Comparison of ENCODE assay signal across 21 mouse cellular contexts in genomic region chr7:24485481-24485880, GRCm38 (mm10). TPM values are rescaled to one million over a fixed set of nuclear protein-coding genes. Genes with fewer than 3 reads are reported as not detected.
DNase-seq lines count a peak whose midpoint lies in the region; ATAC-seq and TF ChIP-seq lines count a peak whose summit lies in the region.
"Had no signal": no experiment of that assay in that cellular context is flagged by ENCODE, and none has a peak within 500 bp of the region (broad histone marks: within the 10 kb centered on the region; RNA-seq: fewer than 3 reads in every experiment).

No protein-coding gene starts in this region.

- intact Hi-C loops in heart, postnatal 10 days (cut with DNase I), result no loop called here

- TF ChIP-seq CTCF in hindbrain, postnatal 0 days (IDR thresholded peaks at IDR 0.05; ENCODE audit: low read depth), result no peak

- peak overlapping the region; percentile 82 for H3K27ac ChIP-seq in forebrain, embryonic 13.5 days
- peak overlapping the region; percentile 86 for H3K27ac ChIP-seq in hindbrain, postnatal 0 days
- H3K27ac ChIP-seq: limb, embryonic 15.5 days; macrophage had no signal

- peaks cover 6% of the 10 kb centered on the region for H3K79me2 ChIP-seq in myocyte (ENCODE audit: control insufficient read depth, insufficient read depth)

- H3K9ac ChIP-seq in forebrain, embryonic 13.5 days, result peak overlapping the region; percentile 73
- 0 out of 2 replicates have a peak overlapping the region, but pooled peaks have one; percentile 28 for H3K9ac ChIP-seq in hindbrain, postnatal 0 days (replicated peaks; ENCODE audit: low read length)
- H3K9ac ChIP-seq: limb, embryonic 15.5 days had no signal

- H3K27me3 ChIP-seq in forebrain, embryonic 13.5 days, result 0 out of 2 replicates have a peak, but pooled peaks cover 3% of the 10 kb centered on the region
- no peaks in the 10 kb centered on the region for H3K27me3 ChIP-seq in hindbrain, postnatal 0 days (ENCODE audit: insufficient read depth, low read length)
- no peaks in the 10 kb centered on the region for H3K27me3 ChIP-seq in myocyte (ENCODE audit: control insufficient read depth, insufficient read depth, insufficient read length)

- 79% methylated on average over 9 of the region's 9 CpGs for WGBS in forebrain, embryonic 13.5 days
- WGBS in hindbrain, postnatal 0 days, result 64% methylated on average over 9 of the region's 9 CpGs

- H3K4me2 ChIP-seq in forebrain, embryonic 13.5 days, result peak overlapping the region; percentile 87
- H3K4me2 ChIP-seq in hindbrain, postnatal 0 days (ENCODE audit: low read depth, low read length), result peak overlapping the region; percentile 56
- peak overlapping the region; percentile 53 for H3K4me2 ChIP-seq in myocyte (ENCODE audit: low read depth)
- H3K4me2 ChIP-seq: limb, embryonic 15.5 days had no signal

- no peak for TF ChIP-seq POLR2A in myocyte (IDR thresholded peaks at IDR 0.05; ENCODE audit: insufficient read length, low read depth)

- no peak for ATAC-seq in forebrain, embryonic 13.5 days
- no peak for ATAC-seq in hindbrain, postnatal 0 days

- H3K9me3 ChIP-seq in forebrain, embryonic 13.5 days (replicated peaks), result no peaks in the 10 kb centered on the region
- H3K9me3 ChIP-seq in hindbrain, postnatal 0 days (ENCODE audit: low read length), result no peaks in the 10 kb centered on the region
- H3K9me3 ChIP-seq: limb, embryonic 15.5 days had no signal

- no peak overlapping the region for H3ac ChIP-seq in myocyte (ENCODE audit: control insufficient read depth, insufficient read length)

- H3K4me3 ChIP-seq in forebrain, embryonic 13.5 days, result peak overlapping the region; percentile 34
- H3K4me3 ChIP-seq in hindbrain, postnatal 0 days (ENCODE audit: low read length), result 0 out of 2 replicates have a peak overlapping the region, but pooled peaks have one; percentile 24
- H3K4me3 ChIP-seq in myocyte, result no peak overlapping the region
- H3K4me3 ChIP-seq: limb, embryonic 15.5 days had no signal

- peak; percentile 52 for DNase-seq in layer of hippocampus, adult 11-12 months (ENCODE audit: low spot score)
- DNase-seq in layer of hippocampus, postnatal 25 days (ENCODE audit: extremely low spot score in 1 of 2, low spot score in 1 of 2), result no peak
- DNase-seq in hindbrain, postnatal 0 days (ENCODE audit: low spot score), result no peak
- DNase-seq in gastrocnemius, postnatal 10 days, result no peak
- no peak for DNase-seq in thymus, postnatal 36 days
- DNase-seq in heart, postnatal 10 days, result no peak
- DNase-seq: kidney, postnatal 10 days; lung, adult 2 months; spleen, adult 18-20 months had no signal

- peaks cover 11% of the 10 kb centered on the region for H3K36me3 ChIP-seq in forebrain, embryonic 13.5 days (ENCODE audit: poor library complexity, severe bottlenecking)
- H3K36me3 ChIP-seq in hindbrain, postnatal 0 days (ENCODE audit: insufficient read depth, low read length), result no peaks in the 10 kb centered on the region
- no peaks in the 10 kb centered on the region for H3K36me3 ChIP-seq in myocyte (ENCODE audit: control insufficient read depth, insufficient read depth)
- H3K36me3 ChIP-seq: limb, embryonic 15.5 days had no signal

- H3K4me1 ChIP-seq in forebrain, embryonic 13.5 days, result peaks cover 67% of the 10 kb centered on the region
- H3K4me1 ChIP-seq in hindbrain, postnatal 0 days (ENCODE audit: insufficient read depth, low read length), result peaks cover 24% of the 10 kb centered on the region; the same call in 1 of the 2 replicates

TF ChIP-seq in myocyte, 11 proteins besides CTCF, POLR2A, EP300 and RAD21:
- no peak for TF ChIP-seq USF1 (IDR thresholded peaks at IDR 0.05; ENCODE audit: low read depth)
- no peak for TF ChIP-seq POLR2AphosphoS2 (IDR thresholded peaks at IDR 0.05; ENCODE audit: insufficient read length, low read depth)
- TF ChIP-seq E2F4 (IDR thresholded peaks at IDR 0.05; ENCODE audit: insufficient read depth), result no peak
- no peak for TF ChIP-seq CEBPB (IDR thresholded peaks at IDR 0.05; ENCODE audit: insufficient read depth, poor library complexity, severe bottlenecking)
- no peak for TF ChIP-seq REST (IDR thresholded peaks at IDR 0.05; ENCODE audit: insufficient read depth, insufficient read length)
- TF ChIP-seq MYOD1 (IDR thresholded peaks at IDR 0.05; ENCODE audit: control insufficient read depth in 1 of 3, insufficient read length in 2 of 3, low read depth in 2 of 3), result no peak
TF ChIP-seq in myocyte: peak in this region for 0.

RNA-seq across cellular contexts. Expression of gene Cadm4, which starts 3.7 kb away (rescaled TPM):
- 100 to 1,000 TPM; 156 to 179 TPM for total RNA-seq in layer of hippocampus, postnatal 25 days (2021)
- polyA plus RNA-seq in forebrain, embryonic 13.5 days (2015; fragmentation: Nextera tagmentation; extraction: Ambion mirVana), result 45.8 and 47.0 TPM in 2 replicates
- total RNA-seq in hindbrain, postnatal 0 days (2014; rRNA removed), result 423 and 447 TPM in 2 replicates
- 97.9 and 101 TPM in 2 replicates for polyA plus RNA-seq in hindbrain, postnatal 0 days (2015; fragmentation: Nextera tagmentation; extraction: Ambion mirVana)
- polyA plus RNA-seq in myocyte (2012; fragmentation: generic; extraction: Trizol), result 54.4 TPM
- 10 to 100 TPM; 14.7 to 17.4 TPM for total RNA-seq in gastrocnemius, postnatal 10 days (2021)
- total RNA-seq in heart, postnatal 10 days (2021), result 10 to 100 TPM; 18.6 to 22.7 TPM
- polyA plus RNA-seq: macrophage had no signal

RNA-seq across cellular contexts. Expression of gene Zfp428, which starts 21.3 kb away (rescaled TPM):
- 10 to 100 TPM; 39.8 to 45.0 TPM for total RNA-seq in layer of hippocampus, postnatal 25 days (2021)
- polyA plus RNA-seq in forebrain, embryonic 13.5 days (2015; fragmentation: Nextera tagmentation; extraction: Ambion mirVana), result 214 and 220 TPM in 2 replicates
- total RNA-seq in hindbrain, postnatal 0 days (2014; rRNA removed), result 138 and 152 TPM in 2 replicates
- 219 and 222 TPM in 2 replicates for polyA plus RNA-seq in hindbrain, postnatal 0 days (2015; fragmentation: Nextera tagmentation; extraction: Ambion mirVana)
- 30.0 TPM for polyA plus RNA-seq in myocyte (2012; fragmentation: generic; extraction: Trizol)
- total RNA-seq in gastrocnemius, postnatal 10 days (2021), result 10 to 100 TPM; 11.4 to 11.6 TPM
- 10 to 100 TPM; 15.3 to 18.8 TPM for total RNA-seq in heart, postnatal 10 days (2021)

RNA-seq across cellular contexts. Expression of gene Plaur, which starts 23.2 kb away (rescaled TPM):
- 1 to 10 TPM in 1 of 2 experiments, under 1 TPM in 1; 0.40 to 1.0 TPM for total RNA-seq in layer of hippocampus, postnatal 25 days (2021)
- polyA plus RNA-seq in forebrain, embryonic 13.5 days (2015; fragmentation: Nextera tagmentation; extraction: Ambion mirVana), result 1.3 TPM in 2 replicates
- 3.0 and 4.8 TPM in 2 replicates for total RNA-seq in hindbrain, postnatal 0 days (2014; rRNA removed)
- polyA plus RNA-seq in hindbrain, postnatal 0 days (2015; fragmentation: Nextera tagmentation; extraction: Ambion mirVana), result 1.3 and 1.4 TPM in 2 replicates
- 32.5 TPM for polyA plus RNA-seq in myocyte (2012; fragmentation: generic; extraction: Trizol)
- 1 to 10 TPM; 2.0 to 3.0 TPM for total RNA-seq in gastrocnemius, postnatal 10 days (2021)
- total RNA-seq in heart, postnatal 10 days (2021), result 1 to 10 TPM; 4.2 to 6.1 TPM

RNA-seq across cellular contexts. Expression of gene AC161166.1, which starts 26.8 kb away (rescaled TPM):
- not detected for total RNA-seq in layer of hippocampus, postnatal 25 days (2021)
- polyA plus RNA-seq in forebrain, embryonic 13.5 days (2015; fragmentation: Nextera tagmentation; extraction: Ambion mirVana), result 0.97 and 1.1 TPM in 2 replicates
- total RNA-seq in hindbrain, postnatal 0 days (2014; rRNA removed), result not detected in 2 replicates
- 0.19 and 0.55 TPM in 2 replicates for polyA plus RNA-seq in hindbrain, postnatal 0 days (2015; fragmentation: Nextera tagmentation; extraction: Ambion mirVana)
- 0.10 TPM for polyA plus RNA-seq in myocyte (2012; fragmentation: generic; extraction: Trizol)
- total RNA-seq in gastrocnemius, postnatal 10 days (2021), result not detected
- total RNA-seq in heart, postnatal 10 days (2021), result not detected
- total RNA-seq: adrenal gland, adult 18-20 months; gastrocnemius, adult 8-10 months; left cerebral cortex, adult 18-20 months had no signal
- polyA plus RNA-seq: brain, embryonic 14.5 days; lung, adult 2 months; macrophage; urinary bladder, adult 2 months had no signal

RNA-seq across cellular contexts. Expression of gene Irgc1, which starts 33.4 kb away (rescaled TPM):
- total RNA-seq in layer of hippocampus, postnatal 25 days (2021), result not detected
- 0.15 TPM in 1 of 2 replicates, not detected in the other for polyA plus RNA-seq in forebrain, embryonic 13.5 days (2015; fragmentation: Nextera tagmentation; extraction: Ambion mirVana)
- total RNA-seq in hindbrain, postnatal 0 days (2014; rRNA removed), result not detected in 2 replicates
- polyA plus RNA-seq in hindbrain, postnatal 0 days (2015; fragmentation: Nextera tagmentation; extraction: Ambion mirVana), result not detected in 2 replicates
- polyA plus RNA-seq in myocyte (2012; fragmentation: generic; extraction: Trizol), result 0.32 TPM
- under 1 TPM in 1 of 2 experiments, not detected in 1; 0.21 TPM for total RNA-seq in gastrocnemius, postnatal 10 days (2021)
- not detected for total RNA-seq in heart, postnatal 10 days (2021)
- total RNA-seq: adrenal gland, adult 18-20 months; gastrocnemius, adult 8-10 months had no signal
- polyA plus RNA-seq: brain, embryonic 14.5 days; embryonic facial prominence, embryonic 11.5 days; heart, embryonic 14.5 days; intestine, embryonic 14.5 days; macrophage had no signal

Comparison
In these comparisons a context has a peak if more than half of its experiments do, and no peak if none do; other contexts are left out.
1. RNA of gene Cadm4, which starts 3.7 kb away (total RNA-seq): 423 to 447 TPM in hindbrain, postnatal 0 days and 156 to 179 TPM in layer of hippocampus, postnatal 25 days; 18.6 to 22.7 TPM in heart, postnatal 10 days and 14.7 to 17.4 TPM in gastrocnemius, postnatal 10 days; every median in the first group is over 4 times any median in the second.
2. Peak in every context shown above with its lines, with median percentiles within 50 percentile points of each other: H3K4me2 ChIP-seq.